Mouse (Mus musculus) CD8-positive naive resting alpha-beta T cell, adult 2 months (primary cell): ENCODE measurements around the gene Vnn3.

Source experiments
- DNase-seq, 2 experiments: peaks; one replicate each; pipeline ENCODE4 v3.0.0; 2022; ENCODE audit warnings: low read depth in 2 of 2, low spot score in 2 of 2

Vnn3 gene

DNA sequence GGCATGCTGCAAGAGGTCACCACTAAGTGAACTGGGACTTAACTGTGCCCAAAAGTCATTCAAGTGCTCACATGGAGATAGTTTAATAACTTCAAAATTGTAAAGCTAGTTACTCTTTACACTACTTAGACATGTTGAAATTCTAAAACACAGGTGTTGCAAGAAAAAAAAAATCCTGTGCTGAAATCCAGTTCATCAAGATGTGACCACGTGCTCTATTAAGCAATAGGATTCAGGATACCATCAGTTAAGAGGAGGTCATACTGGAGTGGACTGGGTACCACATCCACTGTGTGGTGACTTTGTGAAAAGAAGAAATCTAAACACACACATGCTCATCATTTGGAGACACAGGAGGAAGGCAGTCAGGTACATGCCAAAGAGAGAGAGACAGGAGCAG lies 41.7 kb downstream of the Vnn3 start:
- DNase-seq = no peak

DNA sequence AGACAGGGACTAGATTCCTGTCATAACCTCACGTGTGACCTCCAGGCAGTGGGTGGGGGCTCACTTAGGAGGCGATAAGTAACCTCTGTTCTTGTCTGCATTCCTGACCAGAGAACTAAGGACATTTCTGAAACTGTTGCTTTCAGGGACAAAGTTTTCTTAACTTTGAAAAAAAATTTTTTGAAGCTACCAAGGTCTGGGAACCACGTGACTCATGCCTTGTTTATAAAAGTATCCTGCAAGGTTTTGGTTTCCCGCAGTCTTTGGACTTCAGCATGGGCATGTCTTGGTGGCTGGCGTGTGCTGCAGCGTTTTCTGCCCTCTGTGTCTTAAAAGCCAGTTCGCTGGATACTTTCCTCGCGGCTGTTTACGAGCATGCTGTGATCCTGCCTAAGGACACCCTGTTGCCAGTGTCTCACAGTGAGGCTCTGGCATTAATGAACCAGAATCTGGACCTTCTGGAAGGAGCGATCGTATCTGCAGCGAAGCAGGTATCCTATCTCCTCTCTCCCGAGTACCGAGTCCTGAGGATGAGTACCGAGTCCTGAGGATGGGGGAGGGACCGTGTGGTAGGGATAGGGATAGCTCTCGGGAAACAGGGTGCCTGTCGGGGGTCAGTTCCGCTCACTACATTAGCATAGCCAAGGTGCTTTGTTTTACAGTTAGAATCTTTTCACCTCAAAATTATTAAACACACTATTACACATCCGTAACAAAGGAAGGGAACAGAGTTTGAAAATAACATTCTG lies 43.5 kb downstream of the Vnn3 start, which contains the start of gene Vnn1:
TSS of gene Vnn1 (plus strand) at position 88 of the 749 bp plus-strand sequence.
- no peak for DNase-seq

DNA sequence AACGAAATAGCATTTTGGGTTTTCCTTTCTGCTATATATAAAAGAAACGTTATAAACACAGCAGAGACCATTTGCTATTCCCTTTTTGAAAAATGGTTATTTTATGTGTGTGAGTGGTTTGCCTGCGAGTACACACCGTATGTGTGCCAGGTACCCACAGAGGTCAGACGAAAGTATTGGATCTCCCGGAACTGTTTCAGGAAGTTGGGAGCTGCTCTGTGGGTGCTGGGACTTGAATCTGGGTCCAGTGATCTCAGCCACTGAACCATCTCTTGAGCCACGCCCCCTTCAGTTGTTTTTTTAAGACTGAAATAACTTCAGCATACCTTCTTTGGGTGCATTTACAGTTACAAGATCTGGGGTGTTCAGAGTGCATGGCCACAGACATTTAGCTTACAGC lies 44.1 kb downstream of the Vnn3 start:
- no peak for DNase-seq

DNA sequence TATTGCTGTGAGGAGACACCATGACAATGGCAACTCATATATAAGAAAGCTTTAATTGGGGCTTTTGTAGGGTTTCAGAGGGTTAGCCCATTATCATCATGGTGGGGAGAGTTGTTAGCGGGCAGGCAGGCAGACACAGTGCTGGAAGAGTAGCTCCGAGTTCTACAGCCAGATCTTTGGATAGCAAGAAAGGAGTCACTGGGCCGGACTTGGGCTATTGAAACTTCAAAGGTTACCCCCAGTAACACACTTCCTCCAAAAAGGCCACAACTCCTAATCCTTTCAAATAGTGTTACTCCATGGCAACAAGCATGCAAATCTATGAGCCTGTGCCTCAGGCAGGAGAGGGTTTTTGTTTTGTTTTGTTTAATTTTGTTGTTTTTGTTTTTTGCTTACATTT lies 49.9 kb downstream of the Vnn3 start:
- DNase-seq = no peak

GRCm38 (mm10) chr10:23905661-23906060 lies 54.4 kb downstream of the Vnn3 start:
- DNase-seq = no peak
